Mouse (Mus musculus): ENCODE measurements around the gene Vmn2r82. TPM values are rescaled to one million over a fixed set of nuclear protein-coding genes. Genes with fewer than 3 reads are reported as not detected.
"Not testable (repeated sequence)": the region's sequence is repeated elsewhere in the genome, so short reads cannot be mapped to it uniquely, and the experiment has no call there.

Gene Vmn2r82
- not detected in 2 replicates for polyA plus RNA-seq (2014; fragmentation: Nextera tagmentation; extraction: Ambion mirVana)

DNA sequence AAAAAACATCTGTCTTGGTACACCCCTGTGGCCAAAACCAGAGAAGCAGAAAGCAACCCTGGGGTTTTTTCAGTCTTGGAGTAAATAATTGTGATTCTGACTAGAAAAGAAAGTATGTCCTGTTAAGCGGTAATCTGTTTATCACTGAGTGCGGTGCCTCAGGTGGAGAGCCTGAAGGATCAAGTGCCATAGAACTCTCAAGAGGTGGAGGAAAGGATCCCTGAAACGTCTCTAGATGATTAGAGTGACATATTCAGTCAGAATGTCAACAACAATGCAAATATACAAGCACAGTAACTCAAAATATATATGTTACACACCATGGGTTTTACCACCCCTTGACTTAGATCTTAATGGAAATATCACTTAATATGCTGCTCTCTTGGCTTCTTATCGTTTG lies at the start of gene Vmn2r82:
Gene Vmn2r82 (plus strand): TSS at position 301 of the 400 bp plus-strand sequence.
- H3K27me3 ChIP-seq (ENCODE audit: control insufficient read depth, insufficient read depth, low read length); H3K9ac ChIP-seq (ENCODE audit: low read depth, low read length); H3K4me1 ChIP-seq (ENCODE audit: control insufficient read depth, insufficient read depth, low read length); H3K27ac ChIP-seq (ENCODE audit: low read depth, low read length); H3K36me3 ChIP-seq (ENCODE audit: control insufficient read depth, insufficient read depth, low read length); H3K4me2 ChIP-seq (replicated peaks; ENCODE audit: low read depth, low read length); ATAC-seq (ENCODE audit: low FRiP score, low TSS enrichment); H3K9me3 ChIP-seq (ENCODE audit: control insufficient read depth, low read length); H3K4me3 ChIP-seq (ENCODE audit: low read length): not testable (repeated sequence)
- 78% methylated on average over 4 of the region's 4 CpGs for WGBS

DNA sequence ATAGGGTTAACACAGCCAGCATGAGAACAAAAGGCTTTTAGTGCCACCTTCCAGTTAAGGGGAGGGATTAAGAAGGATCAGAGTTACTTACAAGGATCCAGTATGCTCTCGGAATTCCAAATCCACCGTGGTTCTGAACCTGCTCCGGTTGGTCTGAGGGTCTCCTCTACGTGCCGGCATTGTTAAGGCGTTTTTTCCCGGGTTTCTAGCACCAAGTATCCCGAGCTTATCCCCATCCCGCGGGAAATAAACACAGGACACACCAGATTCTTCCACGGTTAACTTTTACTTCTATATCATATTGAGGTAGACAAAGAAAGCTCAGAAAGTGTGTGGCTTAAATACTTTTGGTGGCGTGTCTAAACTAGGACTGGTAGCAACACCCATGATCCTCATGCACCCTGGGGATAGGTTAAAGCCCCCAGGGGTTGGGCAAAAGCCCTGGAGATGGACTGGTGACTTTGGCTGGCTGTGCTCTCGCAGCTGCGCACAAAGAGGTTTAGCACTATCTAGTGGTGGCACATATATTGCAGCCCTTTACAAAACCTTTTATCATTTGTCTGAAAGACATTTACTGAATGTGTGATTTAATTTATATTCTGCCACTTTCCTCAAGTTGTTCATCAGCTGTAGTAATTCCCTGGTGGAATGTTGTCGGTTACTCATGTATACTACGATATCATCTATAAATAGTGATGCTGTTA lies 34.1 kb upstream of the Vmn2r82 start:
- H3K4me2 ChIP-seq (replicated peaks; ENCODE audit: low read depth, low read length), result peak overlapping the region; percentile 17
- not testable (repeated sequence) for H3K9me3 ChIP-seq (ENCODE audit: control insufficient read depth, low read length); H3K27ac ChIP-seq (ENCODE audit: low read depth, low read length); H3K27me3 ChIP-seq (ENCODE audit: control insufficient read depth, insufficient read depth, low read length); H3K4me1 ChIP-seq (ENCODE audit: control insufficient read depth, insufficient read depth, low read length); H3K36me3 ChIP-seq (ENCODE audit: control insufficient read depth, insufficient read depth, low read length); ATAC-seq (ENCODE audit: low FRiP score, low TSS enrichment)
- peak overlapping the region; percentile 29 for H3K4me3 ChIP-seq (ENCODE audit: low read length)
- 6% methylated on average over 16 of the region's 16 CpGs for WGBS
- peak overlapping the region; percentile 18; the same call in 1 of the 2 replicates for H3K9ac ChIP-seq (ENCODE audit: low read depth, low read length)

DNA sequence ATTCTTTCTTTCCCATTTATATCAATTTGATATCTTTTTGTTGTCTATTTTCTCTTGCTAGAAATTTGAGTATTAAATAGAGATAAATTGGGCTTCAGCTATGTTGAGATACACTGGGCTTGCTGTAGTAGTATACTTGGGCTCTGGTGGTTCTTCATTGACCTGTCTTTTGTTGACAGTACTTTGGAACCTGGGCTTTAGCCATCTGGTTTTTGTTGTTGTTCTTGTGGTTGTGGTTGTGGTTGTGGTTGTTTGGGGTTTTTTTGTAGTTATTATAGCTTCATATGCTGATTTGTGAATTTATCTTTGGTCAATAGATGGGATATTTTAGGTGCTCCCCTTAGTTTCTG lies 33.6 kb upstream of the Vmn2r82 start:
- no peak overlapping the region for H3K4me2 ChIP-seq (replicated peaks; ENCODE audit: low read depth, low read length)
- no peak overlapping the region for H3K9ac ChIP-seq (ENCODE audit: low read depth, low read length)
- H3K36me3 ChIP-seq (ENCODE audit: control insufficient read depth, insufficient read depth, low read length), result no peaks in the 10 kb centered on the region
- H3K4me3 ChIP-seq (ENCODE audit: low read length), result no peak overlapping the region
- H3K27me3 ChIP-seq (ENCODE audit: control insufficient read depth, insufficient read depth, low read length), result no peaks in the 10 kb centered on the region
- ATAC-seq (ENCODE audit: low FRiP score, low TSS enrichment), result no peak
- H3K27ac ChIP-seq (ENCODE audit: low read depth, low read length), result no peak overlapping the region
- H3K9me3 ChIP-seq (ENCODE audit: control insufficient read depth, low read length), result no peaks in the 10 kb centered on the region
- no peaks in the 10 kb centered on the region for H3K4me1 ChIP-seq (ENCODE audit: control insufficient read depth, insufficient read depth, low read length)

DNA sequence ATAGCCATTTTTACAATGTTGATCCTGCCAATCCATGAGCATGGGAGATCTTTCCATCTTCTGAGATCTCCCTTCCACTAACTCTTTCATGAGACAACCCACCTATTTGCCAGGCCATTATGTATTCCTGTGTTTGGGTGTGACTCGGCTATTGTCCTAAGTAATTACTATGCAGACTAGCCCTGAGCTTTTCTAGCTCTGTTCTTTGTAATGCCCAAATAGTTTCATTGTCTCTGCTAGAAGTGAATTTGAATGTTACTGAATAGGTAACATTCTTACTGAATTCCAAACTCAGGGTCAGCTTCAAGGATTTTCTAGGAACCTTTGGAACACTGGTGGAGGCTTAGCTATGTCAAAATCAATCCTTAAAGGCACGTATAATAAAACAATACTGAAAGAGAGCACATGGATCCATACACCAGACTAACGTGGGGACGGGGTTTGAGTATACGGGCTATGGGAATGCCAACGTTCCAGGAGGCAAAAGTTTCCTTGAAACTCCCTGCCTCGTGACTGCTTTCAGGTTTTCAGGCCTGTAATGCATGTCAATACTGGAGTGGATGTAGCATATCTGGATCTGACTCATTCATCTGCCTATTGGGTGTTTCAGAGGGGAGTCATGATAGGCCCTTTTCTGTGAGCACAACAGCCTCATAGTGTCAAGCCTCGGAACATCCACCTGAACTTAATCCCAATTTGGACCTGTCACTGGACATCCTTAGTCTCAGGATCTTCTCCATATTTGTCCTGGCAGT lies 43.8 kb downstream of the Vmn2r82 start:
- H3K4me1 ChIP-seq (ENCODE audit: control insufficient read depth, insufficient read depth, low read length); H3K9ac ChIP-seq (ENCODE audit: low read depth, low read length); H3K4me3 ChIP-seq (ENCODE audit: low read length); H3K27ac ChIP-seq (ENCODE audit: low read depth, low read length); H3K4me2 ChIP-seq (replicated peaks; ENCODE audit: low read depth, low read length); H3K27me3 ChIP-seq (ENCODE audit: control insufficient read depth, insufficient read depth, low read length); H3K36me3 ChIP-seq (ENCODE audit: control insufficient read depth, insufficient read depth, low read length); H3K9me3 ChIP-seq (ENCODE audit: control insufficient read depth, low read length); ATAC-seq (ENCODE audit: low FRiP score, low TSS enrichment): not testable (repeated sequence)
- WGBS, result 85% methylated on average over 8 of the region's 8 CpGs

DNA sequence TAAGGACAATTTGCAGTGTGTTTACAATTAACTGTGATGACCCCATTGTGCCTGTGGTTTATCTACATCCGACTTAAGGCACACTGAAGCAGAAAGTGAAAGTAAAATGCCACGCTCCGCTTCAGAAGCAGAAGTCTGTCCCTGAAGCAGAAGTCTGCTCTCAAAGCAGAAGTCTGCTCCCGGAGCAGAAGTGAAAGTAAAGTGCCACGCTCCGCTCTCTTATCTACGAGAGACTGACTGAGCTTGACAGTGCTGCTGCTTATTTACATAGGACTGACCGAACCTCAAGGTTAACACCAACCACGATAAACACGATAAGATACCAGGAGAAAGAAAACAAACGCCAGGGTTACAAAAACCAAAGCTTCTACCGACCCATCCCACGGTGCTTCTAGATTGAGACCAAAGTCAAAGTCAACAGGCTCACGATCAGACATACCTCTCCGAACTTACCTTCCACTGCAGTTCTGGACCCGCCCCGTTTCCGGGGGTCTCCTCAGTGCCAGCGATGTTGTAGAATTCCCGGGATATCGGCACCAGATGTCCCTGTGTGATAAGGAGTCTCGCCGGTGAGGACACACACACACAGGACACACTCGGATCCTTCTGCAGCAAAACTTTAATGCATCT lies 60.9 kb downstream of the Vmn2r82 start:
- no peak overlapping the region for H3K27ac ChIP-seq (ENCODE audit: low read depth, low read length)
- H3K4me1 ChIP-seq (ENCODE audit: control insufficient read depth, insufficient read depth, low read length), result no peaks in the 10 kb centered on the region
- H3K9me3 ChIP-seq (ENCODE audit: control insufficient read depth, low read length), result no peaks in the 10 kb centered on the region
- no peaks in the 10 kb centered on the region for H3K36me3 ChIP-seq (ENCODE audit: control insufficient read depth, insufficient read depth, low read length)
- H3K9ac ChIP-seq (ENCODE audit: low read depth, low read length), result no peak overlapping the region
- 92% methylated on average over 24 of the region's 24 CpGs for WGBS
- no peak overlapping the region for H3K4me3 ChIP-seq (ENCODE audit: low read length)
- no peak for ATAC-seq (ENCODE audit: low FRiP score, low TSS enrichment)
- no peaks in the 10 kb centered on the region for H3K27me3 ChIP-seq (ENCODE audit: control insufficient read depth, insufficient read depth, low read length)
- no peak overlapping the region for H3K4me2 ChIP-seq (replicated peaks; ENCODE audit: low read depth, low read length)

DNA sequence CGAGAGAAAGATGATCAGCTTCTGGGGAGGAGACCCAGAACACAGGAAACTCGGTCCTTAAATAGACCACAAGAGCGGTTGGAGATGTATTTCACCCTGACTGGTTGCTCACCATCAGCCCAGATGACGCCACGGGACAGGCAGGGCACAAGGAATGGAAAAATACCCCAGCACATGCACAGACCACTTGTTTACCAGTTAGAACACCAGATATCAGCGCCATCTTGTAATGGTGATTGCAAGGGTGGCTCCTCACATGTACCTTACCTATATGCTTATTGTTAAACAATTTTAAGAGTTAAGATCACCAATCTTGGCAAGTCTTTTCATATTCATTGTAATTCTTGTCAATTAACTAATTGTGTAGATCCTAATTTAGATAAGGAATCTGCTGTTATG lies 61.5 kb downstream of the Vmn2r82 start:
- not testable (repeated sequence) for H3K9ac ChIP-seq (ENCODE audit: low read depth, low read length); H3K4me2 ChIP-seq (replicated peaks; ENCODE audit: low read depth, low read length); H3K9me3 ChIP-seq (ENCODE audit: control insufficient read depth, low read length); H3K4me1 ChIP-seq (ENCODE audit: control insufficient read depth, insufficient read depth, low read length); H3K4me3 ChIP-seq (ENCODE audit: low read length); H3K36me3 ChIP-seq (ENCODE audit: control insufficient read depth, insufficient read depth, low read length); H3K27ac ChIP-seq (ENCODE audit: low read depth, low read length); H3K27me3 ChIP-seq (ENCODE audit: control insufficient read depth, insufficient read depth, low read length); ATAC-seq (ENCODE audit: low FRiP score, low TSS enrichment)
- WGBS, result 90% methylated on average over 6 of the region's 6 CpGs

DNA sequence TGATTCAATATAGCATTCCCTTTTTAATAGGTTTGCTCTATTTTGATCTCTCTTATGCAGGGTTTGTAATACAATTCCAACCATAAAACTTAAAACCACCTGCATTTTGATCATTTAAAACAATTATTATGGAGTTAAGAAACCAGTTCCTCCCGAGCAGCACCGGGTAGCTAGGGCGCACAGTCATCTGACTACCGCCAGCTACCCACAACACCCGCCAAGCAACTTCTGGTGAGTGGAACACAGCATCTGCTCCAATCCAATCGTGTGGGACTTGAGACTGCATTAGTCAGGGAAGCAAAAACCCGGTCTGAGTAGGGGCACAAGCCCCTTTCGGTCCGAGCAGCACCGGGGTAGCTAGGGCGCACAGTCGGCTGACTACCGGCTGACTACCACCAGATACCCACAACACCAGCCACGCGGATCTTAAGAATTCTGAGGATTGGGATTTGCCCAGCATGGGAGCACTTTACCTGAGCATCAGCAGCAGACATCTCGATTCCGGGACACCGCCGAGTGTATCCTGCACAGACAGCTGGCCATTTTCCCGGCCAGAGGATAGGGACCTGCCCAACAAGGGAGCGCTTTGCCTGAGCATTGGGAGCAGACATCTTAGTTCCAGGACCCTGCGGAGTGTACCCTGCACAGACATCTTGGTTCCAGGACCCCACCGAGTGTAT lies 79.0 kb downstream of the Vmn2r82 start:
- H3K9me3 ChIP-seq (ENCODE audit: control insufficient read depth, low read length); H3K36me3 ChIP-seq (ENCODE audit: control insufficient read depth, insufficient read depth, low read length); H3K9ac ChIP-seq (ENCODE audit: low read depth, low read length); H3K27ac ChIP-seq (ENCODE audit: low read depth, low read length); H3K4me1 ChIP-seq (ENCODE audit: control insufficient read depth, insufficient read depth, low read length); H3K4me3 ChIP-seq (ENCODE audit: low read length); H3K4me2 ChIP-seq (replicated peaks; ENCODE audit: low read depth, low read length); ATAC-seq (ENCODE audit: low FRiP score, low TSS enrichment); H3K27me3 ChIP-seq (ENCODE audit: control insufficient read depth, insufficient read depth, low read length): not testable (repeated sequence)
- 87% methylated on average over 23 of the region's 23 CpGs for WGBS

Data from kidney, embryonic 14.5 days (tissue).